Mouse (Mus musculus): Measurements from ENCODE around the gene Slc15a3. TPM values are rescaled to one million over a fixed set of nuclear protein-coding genes. Genes with fewer than 3 reads are reported as not detected.

Slc15a3 gene
- polyA plus RNA-seq, 1 experiment from 2014 or later: 0.34 TPM

DNA sequence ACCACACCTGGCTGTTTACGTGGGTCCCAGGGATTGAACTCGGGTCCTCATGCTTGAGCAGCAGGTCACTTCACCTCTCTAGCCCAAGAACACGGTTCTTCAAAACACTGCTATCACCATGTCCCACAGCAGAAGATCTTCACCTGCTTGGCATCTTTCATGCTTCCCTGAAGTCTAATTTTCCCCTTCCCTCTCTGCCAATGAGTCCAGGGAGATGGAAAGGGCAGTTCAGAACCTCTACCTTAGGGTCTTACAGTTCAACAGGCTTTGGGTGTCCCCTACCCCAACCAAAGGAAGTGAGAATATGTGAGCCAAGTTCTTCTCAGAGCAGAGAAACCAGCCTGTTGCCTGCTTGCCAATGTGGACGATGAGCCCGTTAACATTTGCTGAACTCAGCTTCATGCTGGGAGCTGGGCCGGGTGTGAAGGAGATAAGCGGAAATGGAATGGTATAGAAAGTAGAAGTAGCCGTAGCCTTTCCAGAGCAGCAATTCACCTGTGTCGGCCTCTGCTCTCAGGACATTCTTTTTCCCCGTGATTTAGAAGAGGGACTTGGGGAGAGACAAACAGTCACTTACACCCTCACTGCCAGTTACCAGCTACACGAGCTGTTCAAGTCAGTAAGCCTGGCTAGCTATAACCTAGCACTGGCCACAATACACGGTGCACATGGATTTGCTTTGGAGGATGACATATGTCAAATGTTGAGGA, 30.8 kb upstream of the Slc15a3 start:
- no peak overlapping the region for H3K27ac ChIP-seq
- no peak for ATAC-seq (ENCODE audit: insufficient number of reproducible peaks, insufficient read depth, low FRiP score, low TSS enrichment, low read depth)
- no peaks in the 10 kb centered on the region for H3K36me3 ChIP-seq
- no peaks in the 10 kb centered on the region for H3K9me3 ChIP-seq
- 88% methylated on average over 12 of the region's 12 CpGs for WGBS
- H3K4me3 ChIP-seq: no peak overlapping the region
- H3K4me1 ChIP-seq: peaks cover 5% of the 10 kb centered on the region; the same call in 1 of the 2 replicates
- H3K9ac ChIP-seq: no peak overlapping the region
- no peaks in the 10 kb centered on the region for H3K27me3 ChIP-seq
- H3K4me2 ChIP-seq: no peak overlapping the region

- Histone ChIP-seq H3K27me3 (no peaks in the 10 kb centered on the region), H3K9ac (no peak overlapping the region), H3K4me3 (no peak overlapping the region), H3K4me2 (no peak overlapping the region), H3K9me3 (no peaks in the 10 kb centered on the region), H3K36me3 (no peaks in the 10 kb centered on the region), H3K27ac (no peak overlapping the region), H3K4me1 (peaks cover 5% of the 10 kb centered on the region; the same call in 1 of the 2 replicates)
- 73% methylated on average over 11 of the region's 11 CpGs for WGBS
- no peak for ATAC-seq (ENCODE audit: insufficient number of reproducible peaks, insufficient read depth, low FRiP score, low TSS enrichment, low read depth)
Measured at GRCm38 (mm10) chr19:10809428-10810175, 29.9 kb upstream of the Slc15a3 start.

- 61% methylated on average over 4 of the region's 4 CpGs for WGBS
- H3K27me3 ChIP-seq: no peaks in the 10 kb centered on the region
- no peaks in the 10 kb centered on the region for H3K9me3 ChIP-seq
- H3K36me3 ChIP-seq: no peaks in the 10 kb centered on the region
- H3K4me1 ChIP-seq: peaks cover 5% of the 10 kb centered on the region; the same call in 1 of the 2 replicates
- H3K27ac ChIP-seq: no peak overlapping the region
- no peak overlapping the region for H3K4me3 ChIP-seq
- H3K9ac ChIP-seq: no peak overlapping the region
- no peak for ATAC-seq (ENCODE audit: insufficient number of reproducible peaks, insufficient read depth, low FRiP score, low TSS enrichment, low read depth)
- no peak overlapping the region for H3K4me2 ChIP-seq
Measured at GRCm38 (mm10) chr19:10810176-10810492, 29.4 kb upstream of the Slc15a3 start.

GRCm38 (mm10) chr19:10811471-10811870, 28.1 kb upstream of the Slc15a3 start:
- Histone ChIP-seq H3K9ac (no peak overlapping the region), H3K27me3 (no peaks in the 10 kb centered on the region), H3K27ac (no peak overlapping the region), H3K36me3 (no peaks in the 10 kb centered on the region), H3K4me3 (no peak overlapping the region), H3K4me2 (no peak overlapping the region), H3K4me1 (peaks cover 5% of the 10 kb centered on the region; the same call in 1 of the 2 replicates), H3K9me3 (no peaks in the 10 kb centered on the region)
- WGBS: 51% methylated on average over 6 of the region's 6 CpGs
- ATAC-seq (ENCODE audit: insufficient number of reproducible peaks, insufficient read depth, low FRiP score, low TSS enrichment, low read depth): no peak

DNA sequence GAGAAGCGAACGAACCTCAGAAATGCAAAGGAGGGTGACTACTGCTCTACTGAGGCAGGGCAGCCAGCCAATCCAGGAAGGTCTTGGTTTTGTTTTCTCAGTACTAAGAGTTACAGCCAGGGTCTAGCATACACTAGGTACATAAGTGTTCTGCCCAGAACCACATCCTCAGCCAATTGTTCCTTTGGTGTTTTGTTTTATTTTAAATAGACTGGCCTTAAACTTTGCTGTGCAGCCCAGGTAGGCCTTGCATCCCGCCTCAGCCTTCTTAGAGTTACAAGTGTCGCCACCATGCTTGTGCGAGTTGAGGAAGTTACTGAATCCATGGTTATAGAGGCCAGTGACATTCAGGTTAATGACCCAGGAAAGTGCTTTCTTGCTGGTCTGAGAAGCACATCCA, 26.5 kb upstream of the Slc15a3 start:
- Histone ChIP-seq H3K4me3 (no peak overlapping the region), H3K27ac (no peak overlapping the region), H3K9ac (no peak overlapping the region), H3K4me2 (no peak overlapping the region), H3K4me1 (peaks cover 5% of the 10 kb centered on the region; the same call in 1 of the 2 replicates), H3K9me3 (no peaks in the 10 kb centered on the region), H3K27me3 (no peaks in the 10 kb centered on the region), H3K36me3 (no peaks in the 10 kb centered on the region)
- 90% methylated on average over 5 of the region's 5 CpGs for WGBS
- ATAC-seq (ENCODE audit: insufficient number of reproducible peaks, insufficient read depth, low FRiP score, low TSS enrichment, low read depth): no peak

DNA sequence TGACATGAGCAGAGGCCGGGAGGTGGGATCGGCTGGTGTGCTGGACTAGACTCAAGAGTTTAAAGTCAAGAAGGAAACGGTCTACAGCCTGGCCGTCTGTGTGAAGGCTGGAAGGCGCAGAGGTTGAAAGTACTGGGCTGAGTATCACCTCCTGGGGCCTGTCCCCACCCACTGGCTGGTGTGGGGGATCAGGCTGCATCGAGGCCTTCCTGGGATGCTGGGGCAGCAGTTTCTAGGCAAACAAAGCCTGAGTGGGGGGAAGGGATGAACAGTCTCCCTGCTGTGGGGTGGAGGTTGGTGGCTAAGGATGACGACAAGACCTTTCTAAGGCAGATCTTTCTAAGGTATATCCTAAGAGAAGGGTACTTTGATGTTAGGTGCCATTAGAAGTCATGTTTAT, 25.6 kb upstream of the Slc15a3 start:
- H3K4me3 ChIP-seq: no peak overlapping the region
- no peak overlapping the region for H3K27ac ChIP-seq
- WGBS: 63% methylated on average over 7 of the region's 7 CpGs
- H3K4me1 ChIP-seq: peaks cover 7% of the 10 kb centered on the region; the same call in 1 of the 2 replicates
- ATAC-seq (ENCODE audit: insufficient number of reproducible peaks, insufficient read depth, low FRiP score, low TSS enrichment, low read depth): no peak
- no peak overlapping the region for H3K4me2 ChIP-seq
- H3K36me3 ChIP-seq: no peaks in the 10 kb centered on the region
- H3K9ac ChIP-seq: no peak overlapping the region
- H3K27me3 ChIP-seq: no peaks in the 10 kb centered on the region
- H3K9me3 ChIP-seq: no peaks in the 10 kb centered on the region

GRCm38 (mm10) chr19:10815871-10816270, 23.7 kb upstream of the Slc15a3 start:
- Histone ChIP-seq H3K36me3 (no peaks in the 10 kb centered on the region), H3K9ac (no peak overlapping the region), H3K27ac (no peak overlapping the region), H3K4me3 (no peak overlapping the region), H3K27me3 (no peaks in the 10 kb centered on the region), H3K9me3 (no peaks in the 10 kb centered on the region), H3K4me2 (no peak overlapping the region), H3K4me1 (0 out of 2 replicates have a peak, but pooled peaks cover 3% of the 10 kb centered on the region)
- no peak for ATAC-seq (ENCODE audit: insufficient number of reproducible peaks, insufficient read depth, low FRiP score, low TSS enrichment, low read depth)
- WGBS: 80% methylated on average over 6 of the region's 6 CpGs

DNA sequence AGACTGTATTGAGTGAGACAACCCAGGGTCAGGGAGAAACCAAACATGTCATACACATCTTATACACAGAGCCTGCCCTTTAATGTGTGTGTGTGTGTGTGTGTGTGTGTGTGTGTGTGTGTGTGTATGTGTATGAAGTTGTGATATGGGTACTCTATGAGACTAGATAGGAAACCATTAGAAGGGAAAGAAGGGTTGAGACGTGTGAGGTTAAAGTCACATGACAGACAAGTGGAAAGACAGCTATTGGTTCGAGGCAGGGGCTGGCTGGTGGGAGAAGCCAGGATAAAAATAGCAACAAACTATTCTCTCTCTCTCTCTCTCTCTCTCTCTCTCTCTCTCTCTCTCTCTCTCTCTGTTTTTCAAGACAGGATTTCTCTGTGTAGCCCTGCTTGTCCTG, 23.1 kb upstream of the Slc15a3 start:
- no peak overlapping the region for H3K9ac ChIP-seq
- no peak for ATAC-seq (ENCODE audit: insufficient number of reproducible peaks, insufficient read depth, low FRiP score, low TSS enrichment, low read depth)

GRCm38 (mm10) chr19:10818217-10818946, 21.1 kb upstream of the Slc15a3 start:
- Histone ChIP-seq H3K27me3 (no peaks in the 10 kb centered on the region), H3K36me3 (no peaks in the 10 kb centered on the region), H3K9ac (no peak overlapping the region), H3K4me1 (0 out of 2 replicates have a peak, but pooled peaks cover 3% of the 10 kb centered on the region), H3K27ac (no peak overlapping the region), H3K9me3 (no peaks in the 10 kb centered on the region), H3K4me3 (0 out of 2 replicates have a peak overlapping the region, but pooled peaks have one; percentile 3), H3K4me2 (peak overlapping the region; percentile 38)
- WGBS: 46% methylated on average over 17 of the region's 17 CpGs
- no peak for ATAC-seq (ENCODE audit: insufficient number of reproducible peaks, insufficient read depth, low FRiP score, low TSS enrichment, low read depth)

More for the DNA sequence above, 23.1 kb upstream of the Slc15a3 start:
- H3K27ac ChIP-seq: no peak overlapping the region
- WGBS: 73% methylated on average over 2 of the region's 2 CpGs
- H3K36me3 ChIP-seq: no peaks in the 10 kb centered on the region
- no peak overlapping the region for H3K4me2 ChIP-seq
- H3K27me3 ChIP-seq: no peaks in the 10 kb centered on the region
- H3K4me3 ChIP-seq: no peak overlapping the region
- H3K9me3 ChIP-seq: no peaks in the 10 kb centered on the region
- 0 out of 2 replicates have a peak, but pooled peaks cover 3% of the 10 kb centered on the region for H3K4me1 ChIP-seq

DNA sequence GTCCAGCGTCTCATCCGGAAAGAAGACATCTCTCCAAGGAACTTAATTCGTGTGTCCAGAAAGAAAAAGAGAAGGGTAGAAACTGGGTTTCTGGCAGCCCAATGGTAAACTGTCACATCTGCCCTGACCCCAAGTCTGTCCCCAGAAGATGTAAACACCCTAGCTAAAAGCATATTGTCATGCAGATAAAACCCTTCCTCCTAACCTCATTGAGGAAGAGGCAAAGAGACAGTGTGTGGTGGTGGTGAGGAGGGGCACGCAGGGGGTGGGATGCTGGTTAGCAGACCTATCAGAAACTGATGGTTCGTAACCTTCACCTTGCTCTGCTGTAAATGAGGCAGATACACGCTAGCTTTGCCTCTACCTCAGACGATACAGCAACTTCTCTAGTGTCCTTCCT, 18.2 kb upstream of the Slc15a3 start:
- ATAC-seq (ENCODE audit: insufficient number of reproducible peaks, insufficient read depth, low FRiP score, low TSS enrichment, low read depth): no peak
- WGBS: 75% methylated on average over 7 of the region's 7 CpGs
- no peaks in the 10 kb centered on the region for H3K27me3 ChIP-seq

GRCm38 (mm10) chr19:10822534-10822933, 17.0 kb upstream of the Slc15a3 start:
- Histone ChIP-seq H3K27ac (no peak overlapping the region), H3K9ac (no peak overlapping the region), H3K27me3 (no peaks in the 10 kb centered on the region), H3K9me3 (no peaks in the 10 kb centered on the region), H3K4me2 (no peak overlapping the region), H3K36me3 (no peaks in the 10 kb centered on the region), H3K4me1 (0 out of 2 replicates have a peak, but pooled peaks cover 3% of the 10 kb centered on the region), H3K4me3 (no peak overlapping the region)
- no peak for ATAC-seq (ENCODE audit: insufficient number of reproducible peaks, insufficient read depth, low FRiP score, low TSS enrichment, low read depth)
- WGBS: 95% methylated on average over 4 of the region's 4 CpGs

More for the DNA sequence above, 18.2 kb upstream of the Slc15a3 start:
- H3K9ac ChIP-seq: no peak overlapping the region
- H3K4me3 ChIP-seq: no peak overlapping the region
- H3K36me3 ChIP-seq: no peaks in the 10 kb centered on the region
- no peak overlapping the region for H3K27ac ChIP-seq
- H3K9me3 ChIP-seq: no peaks in the 10 kb centered on the region
- 0 out of 2 replicates have a peak, but pooled peaks cover 3% of the 10 kb centered on the region for H3K4me1 ChIP-seq
- H3K4me2 ChIP-seq: no peak overlapping the region

Data from embryonic facial prominence, embryonic 13.5 days (tissue).